Mouse (Mus musculus): ENCODE data around the gene Zfp609. TPM values are rescaled to one million over a fixed set of nuclear protein-coding genes. Genes with fewer than 3 reads are reported as not detected.
A peak's percentile ranks its signal among the peaks of the same experiment; 100 is the strongest.

Zfp609 gene
- polyA plus RNA-seq, 1 experiment from 2014 or later = 7.4 TPM

DNA sequence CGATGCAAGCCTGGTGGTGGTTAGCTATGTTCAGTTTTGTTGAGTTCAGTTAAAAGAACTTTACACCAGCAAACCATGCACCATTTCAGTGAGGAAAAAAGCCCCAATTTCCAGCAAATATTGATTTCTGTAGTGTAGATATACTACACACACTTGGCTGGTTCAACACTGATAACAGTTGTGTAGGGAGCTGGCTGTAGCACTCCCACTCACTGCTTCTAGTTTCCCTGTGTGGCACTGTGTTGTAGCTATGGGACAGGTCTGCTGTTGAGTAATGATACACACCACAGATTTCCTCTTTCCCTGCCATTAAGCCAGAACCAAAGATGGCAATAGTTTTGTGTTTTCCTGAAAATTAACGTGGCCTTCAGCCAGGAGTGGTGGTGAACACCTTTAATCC is 142.7 kb downstream of the Zfp609 start:
- Histone ChIP-seq H3K27ac (ENCODE audit: low read depth) (no peak overlapping the region), H3K36me3 (ENCODE audit: insufficient read depth) (peaks cover 46% of the 10 kb centered on the region), H3K9ac (no peak overlapping the region), H3K4me2 (no peak overlapping the region), H3K27me3 (ENCODE audit: insufficient read depth, low read length) (no peaks in the 10 kb centered on the region), H3K9me3 (ENCODE audit: low read depth, low read length) (no peaks in the 10 kb centered on the region), H3K4me3 (ENCODE audit: low read depth, low read length) (no peak overlapping the region), H3K4me1 (ENCODE audit: insufficient read depth) (peaks cover 17% of the 10 kb centered on the region)
- ATAC-seq (ENCODE audit: insufficient read depth) (no peak), DNase-seq (no peak)
- 79% methylated on average over 2 of the region's 2 CpGs for WGBS
- TF ChIP-seq CTCF (IDR thresholded peaks at IDR 0.05; ENCODE audit: low read depth) = no peak

DNA sequence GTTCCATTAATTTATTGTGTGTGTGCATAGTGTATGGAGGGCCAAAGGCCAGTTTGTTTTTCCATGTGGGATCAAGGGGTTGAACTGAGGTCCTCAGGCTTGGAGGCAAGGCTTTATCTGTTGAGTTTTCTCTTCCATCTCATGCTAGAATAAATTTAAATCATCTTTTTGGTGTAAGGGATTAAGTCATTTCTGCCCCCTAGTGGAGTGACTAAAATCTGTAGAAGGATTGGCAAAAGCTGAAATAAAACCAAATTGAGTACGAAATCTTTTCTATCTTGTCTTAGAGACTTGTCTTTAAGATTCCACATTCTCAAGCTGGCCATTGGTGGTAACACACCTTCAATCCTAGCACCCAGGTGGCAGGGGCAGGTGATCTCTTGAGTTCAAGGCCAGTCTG is 144.4 kb downstream of the Zfp609 start:
- ATAC-seq (ENCODE audit: insufficient read depth) = no peak
- H3K27me3 ChIP-seq (ENCODE audit: insufficient read depth, low read length) = no peaks in the 10 kb centered on the region
- H3K4me3 ChIP-seq (ENCODE audit: low read depth, low read length) = no peak overlapping the region
- 65% methylated on average over 1 of the region's 1 CpGs for WGBS
- no peak overlapping the region for H3K27ac ChIP-seq (ENCODE audit: low read depth)
- peak; percentile 59 for TF ChIP-seq CTCF (IDR thresholded peaks at IDR 0.05; ENCODE audit: low read depth)
- H3K36me3 ChIP-seq (ENCODE audit: insufficient read depth) = peaks cover 36% of the 10 kb centered on the region
- H3K4me1 ChIP-seq (ENCODE audit: insufficient read depth) = peaks cover 32% of the 10 kb centered on the region
- no peak overlapping the region for H3K4me2 ChIP-seq
- H3K9me3 ChIP-seq (ENCODE audit: low read depth, low read length) = no peaks in the 10 kb centered on the region
- peak; percentile 77 for DNase-seq
- H3K9ac ChIP-seq = no peak overlapping the region

DNA sequence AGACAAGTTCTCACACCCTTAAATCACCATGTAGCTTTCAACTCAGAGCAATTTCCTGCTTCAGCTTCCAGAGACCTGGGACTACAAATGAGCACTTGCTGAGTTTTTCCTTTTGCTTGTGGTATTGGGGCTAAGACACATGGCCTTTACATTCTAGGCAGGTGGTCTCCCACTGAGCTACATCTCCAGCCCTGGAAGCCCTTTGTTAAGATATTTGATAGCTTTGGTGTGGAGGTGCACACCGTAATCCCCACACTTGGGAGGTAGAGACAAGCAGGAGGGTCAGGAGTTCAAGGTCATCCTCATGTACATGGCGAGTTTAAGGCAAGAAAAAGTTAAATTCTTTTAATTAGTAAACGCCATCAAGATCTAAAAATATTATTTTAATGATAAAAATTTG is 145.2 kb downstream of the Zfp609 start:
- Histone ChIP-seq H3K4me1 (ENCODE audit: insufficient read depth) (peaks cover 36% of the 10 kb centered on the region), H3K4me2 (no peak overlapping the region), H3K4me3 (ENCODE audit: low read depth, low read length) (no peak overlapping the region), H3K36me3 (ENCODE audit: insufficient read depth) (peaks cover 29% of the 10 kb centered on the region), H3K27me3 (ENCODE audit: insufficient read depth, low read length) (no peaks in the 10 kb centered on the region), H3K9me3 (ENCODE audit: low read depth, low read length) (no peaks in the 10 kb centered on the region), H3K9ac (no peak overlapping the region), H3K27ac (ENCODE audit: low read depth) (no peak overlapping the region)
- no peak for ATAC-seq (ENCODE audit: insufficient read depth)
- 85% methylated on average over 3 of the region's 3 CpGs for WGBS
- DNase-seq = no peak
- no peak for TF ChIP-seq CTCF (IDR thresholded peaks at IDR 0.05; ENCODE audit: low read depth)

DNA sequence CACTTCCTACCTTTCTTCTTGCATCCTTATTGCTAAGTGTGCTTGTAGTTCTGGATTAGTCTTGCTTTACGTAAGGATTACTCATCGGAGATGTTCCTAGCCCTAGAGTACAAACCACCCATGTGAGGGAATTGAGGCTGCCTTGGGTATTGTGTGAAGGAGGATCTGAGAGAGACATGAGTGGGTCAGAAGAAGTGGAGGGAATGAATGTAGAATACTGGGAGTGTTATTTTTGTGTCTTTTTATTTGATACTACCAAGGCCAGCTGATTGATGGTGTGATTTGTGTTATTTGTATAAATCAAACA is 145.8 kb downstream of the Zfp609 start:
- peaks cover 24% of the 10 kb centered on the region for H3K36me3 ChIP-seq (ENCODE audit: insufficient read depth)
- DNase-seq (no peak), ATAC-seq (ENCODE audit: insufficient read depth) (no peak)
- no peaks in the 10 kb centered on the region for H3K27me3 ChIP-seq (ENCODE audit: insufficient read depth, low read length)
- H3K4me2 ChIP-seq = no peak overlapping the region
- no peak overlapping the region for H3K27ac ChIP-seq (ENCODE audit: low read depth)
- WGBS = 83% methylated on average over 2 of the region's 2 CpGs
- no peak overlapping the region for H3K9ac ChIP-seq
- no peak overlapping the region for H3K4me3 ChIP-seq (ENCODE audit: low read depth, low read length)
- no peak for TF ChIP-seq CTCF (IDR thresholded peaks at IDR 0.05; ENCODE audit: low read depth)
- H3K9me3 ChIP-seq (ENCODE audit: low read depth, low read length) = no peaks in the 10 kb centered on the region
- H3K4me1 ChIP-seq (ENCODE audit: insufficient read depth) = peaks cover 36% of the 10 kb centered on the region

DNA sequence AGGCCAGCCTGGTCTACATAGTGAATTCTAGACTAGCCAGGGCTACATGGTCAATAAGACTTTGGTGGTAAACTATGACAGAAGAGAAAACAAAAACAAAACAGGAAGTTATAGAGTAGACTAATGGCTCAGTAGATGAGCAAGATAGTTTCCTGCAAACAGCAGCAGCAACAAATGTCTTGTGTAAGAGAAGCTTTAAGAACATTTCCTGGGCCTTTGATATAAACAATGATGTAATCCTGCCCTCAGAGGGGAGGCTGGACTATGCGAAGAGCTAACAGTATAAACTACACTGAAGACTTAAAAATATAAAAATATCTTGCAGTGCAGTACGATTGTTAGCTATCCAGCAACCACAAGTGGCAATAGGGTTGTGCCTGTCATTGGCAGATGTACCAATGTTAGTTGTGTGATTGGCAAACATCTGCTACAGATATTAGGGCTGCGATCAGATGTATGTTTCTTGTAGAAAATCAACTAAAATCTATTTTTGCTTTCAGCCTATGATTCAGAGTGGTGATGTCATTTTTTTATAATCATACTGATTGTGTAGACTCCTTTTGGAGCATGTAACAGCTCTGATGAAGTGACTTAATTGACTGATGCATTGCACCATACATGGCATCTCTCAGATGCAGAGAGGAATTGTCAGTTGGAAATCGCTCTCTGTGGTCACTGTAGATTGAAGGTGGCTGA is 146.3 kb downstream of the Zfp609 start:
- no peak for TF ChIP-seq CTCF (IDR thresholded peaks at IDR 0.05; ENCODE audit: low read depth)
- peak overlapping the region; percentile 44; the same call in 1 of the 2 replicates for H3K27ac ChIP-seq (ENCODE audit: low read depth)
- peaks cover 36% of the 10 kb centered on the region for H3K4me1 ChIP-seq (ENCODE audit: insufficient read depth)

DNA sequence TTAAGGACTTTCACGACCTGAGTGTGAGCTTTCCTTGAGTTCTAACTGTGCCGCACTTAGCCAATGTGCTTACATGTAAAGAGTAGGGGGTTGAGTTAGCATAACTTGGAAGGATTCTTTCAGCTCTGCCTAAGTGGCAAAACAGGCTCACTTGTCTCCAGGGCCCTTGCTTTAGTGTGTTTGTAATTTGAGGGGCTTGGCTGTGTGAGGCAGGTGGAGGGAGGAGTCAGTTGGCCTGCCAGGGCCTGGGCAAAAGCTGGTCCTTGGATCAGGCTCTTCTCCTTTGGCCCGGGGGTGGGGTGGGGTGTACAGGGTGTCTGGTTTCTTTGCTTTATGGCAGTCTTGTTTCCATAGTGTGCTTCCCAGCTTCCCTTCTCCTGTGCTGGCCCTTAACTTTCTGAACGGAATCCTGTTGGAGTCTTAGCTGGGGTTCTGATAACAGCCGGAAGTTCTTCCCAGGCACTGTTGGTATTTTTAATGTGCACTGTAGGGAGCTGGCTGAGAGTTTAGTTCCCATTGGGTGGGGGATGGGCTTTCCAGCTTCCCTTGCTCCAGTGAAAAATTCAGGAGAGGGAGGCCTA is 148.1 kb downstream of the Zfp609 start:
- peak overlapping the region; percentile 33; the same call in 1 of the 2 replicates for H3K9ac ChIP-seq
- peak; percentile 53; the same call in 1 of the 2 replicates for ATAC-seq (ENCODE audit: insufficient read depth)

More for the DNA sequence above, 146.3 kb downstream of the Zfp609 start:
- 58% methylated on average over 4 of the region's 4 CpGs for WGBS
- peaks cover 19% of the 10 kb centered on the region; the same call in 1 of the 2 replicates for H3K36me3 ChIP-seq (ENCODE audit: insufficient read depth)
- no peak overlapping the region for H3K9ac ChIP-seq
- peak; percentile 64 for DNase-seq
- ATAC-seq (ENCODE audit: insufficient read depth) = no peak
- H3K4me3 ChIP-seq (ENCODE audit: low read depth, low read length) = no peak overlapping the region
- H3K9me3 ChIP-seq (ENCODE audit: low read depth, low read length) = no peaks in the 10 kb centered on the region
- H3K27me3 ChIP-seq (ENCODE audit: insufficient read depth, low read length) = no peaks in the 10 kb centered on the region
- H3K4me2 ChIP-seq = peak overlapping the region; percentile 33; the same call in 1 of the 2 replicates

DNA sequence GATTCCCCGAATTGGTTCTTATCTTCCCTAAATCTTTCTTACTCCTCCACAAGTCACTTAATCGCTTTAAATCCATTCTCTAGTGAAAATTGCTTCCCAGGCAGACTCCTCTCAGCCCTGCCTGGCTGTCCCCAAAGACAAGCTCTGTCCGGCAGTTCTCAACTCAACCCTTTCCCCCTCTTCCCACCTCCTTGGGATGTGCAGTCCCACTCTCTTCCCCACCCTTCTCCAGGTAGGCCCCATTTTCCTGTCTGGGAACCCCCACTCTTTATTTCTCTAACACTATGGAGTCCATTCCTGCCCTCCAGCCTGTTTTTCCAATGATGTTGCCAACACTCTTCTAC is 150.3 kb downstream of the Zfp609 start:
- no peak for TF ChIP-seq CTCF (IDR thresholded peaks at IDR 0.05; ENCODE audit: low read depth)
- H3K4me2 ChIP-seq = peak overlapping the region; percentile 86
- H3K9me3 ChIP-seq (ENCODE audit: low read depth, low read length) = no peaks in the 10 kb centered on the region
- peaks cover 36% of the 10 kb centered on the region for H3K4me1 ChIP-seq (ENCODE audit: insufficient read depth)
- H3K36me3 ChIP-seq (ENCODE audit: insufficient read depth) = peaks cover 8% of the 10 kb centered on the region; the same call in 1 of the 2 replicates
- H3K9ac ChIP-seq = peak overlapping the region; percentile 73
- 2% methylated on average over 3 of the region's 3 CpGs for WGBS
- no peaks in the 10 kb centered on the region for H3K27me3 ChIP-seq (ENCODE audit: insufficient read depth, low read length)
- peak overlapping the region; percentile 10; the same call in 1 of the 2 replicates for H3K27ac ChIP-seq (ENCODE audit: low read depth)
- H3K4me3 ChIP-seq (ENCODE audit: low read depth, low read length) = peak overlapping the region; percentile 64
- DNase-seq = no peak
- no peak for ATAC-seq (ENCODE audit: insufficient read depth)

More for the DNA sequence above, 148.1 kb downstream of the Zfp609 start:
- Histone ChIP-seq H3K4me1 (ENCODE audit: insufficient read depth) (peaks cover 36% of the 10 kb centered on the region), H3K4me2 (peak overlapping the region; percentile 86), H3K27ac (ENCODE audit: low read depth) (peak overlapping the region; percentile 80), H3K9me3 (ENCODE audit: low read depth, low read length) (no peaks in the 10 kb centered on the region), H3K36me3 (ENCODE audit: insufficient read depth) (peaks cover 14% of the 10 kb centered on the region; the same call in 1 of the 2 replicates), H3K4me3 (ENCODE audit: low read depth, low read length) (peak overlapping the region; percentile 64), H3K27me3 (ENCODE audit: insufficient read depth, low read length) (no peaks in the 10 kb centered on the region)
- no peak for TF ChIP-seq CTCF (IDR thresholded peaks at IDR 0.05; ENCODE audit: low read depth)
- 8% methylated on average over 5 of the region's 5 CpGs for WGBS
- DNase-seq = peak; percentile 81

All from lung, embryonic 14.5 days (tissue).